Mouse (Mus musculus) bone marrow macrophage, adult 2 months (primary cell): ENCODE results near the gene Setd2.

Source experiments
- CTCF ChIP-seq: IDR thresholded peaks from 2 replicates; pipeline ENCODE4 v1.5.1; 2012; ENCODE audit warnings: low read depth, mild to moderate bottlenecking, low read length, moderate library complexity
- POLR2A ChIP-seq: IDR thresholded peaks from 2 replicates; pipeline ENCODE4 v1.6.1; 2012; ENCODE audit warnings: mild to moderate bottlenecking, low read depth, low read length, borderline replicate concordance

GRCm38 (mm10) chr9:110638611-110639021 lies 106.2 kb downstream of the Setd2 start:
- TF ChIP-seq CTCF (no peak), POLR2A (no peak)
